Mouse (Mus musculus) heart, embryonic 10.5 days (tissue): ENCODE data around the gene Baz1a. TPM values are rescaled to one million over a fixed set of nuclear protein-coding genes. Genes with fewer than 3 reads are reported as not detected.

Experiments
- DNase-seq: peaks from one replicate; pipeline ENCODE4 v3.0.0-alpha.2; 2017; ENCODE audit warnings: low spot score
- H3K27ac ChIP-seq: fragments of 300-500 bp; sonication (generic); 2 replicates; pipeline ENCODE4 v1.5.1; 2016; ENCODE audit warnings: mild to moderate bottlenecking
- H3K27me3 ChIP-seq: fragments of 300-500 bp; sonication (generic); 2 replicates; pipeline ENCODE4 v1.6.1; 2016; ENCODE audit warnings: mild to moderate bottlenecking; ENCODE audit not compliant: poor library complexity, insufficient read depth, severe bottlenecking
- H3K36me3 ChIP-seq: fragments of 300-500 bp; sonication (generic); 2 replicates; pipeline ENCODE4 v1.6.1; 2016; ENCODE audit warnings: mild to moderate bottlenecking, moderate library complexity
- H3K4me1 ChIP-seq: fragments of 300-500 bp; sonication (generic); 2 replicates; pipeline ENCODE4 v1.6.1; 2016; ENCODE audit warnings: mild to moderate bottlenecking
- H3K4me3 ChIP-seq: fragments of 300-500 bp; sonication (generic); 2 replicates; pipeline ENCODE4 v1.5.1; 2016; ENCODE audit warnings: mild to moderate bottlenecking, moderate library complexity
- H3K9me3 ChIP-seq: fragments of 300-500 bp; sonication (generic); 2 replicates; pipeline ENCODE4 v1.6.1; 2016; ENCODE audit warnings: mild to moderate bottlenecking, moderate library complexity
- WGBS: fragments of 180-500 bp; shearing (Covaris S2); methylation state at CpG from one replicate; pipeline ENCODE4 v1.1.7; 2016; 5-methylcytosine and 5-hydroxymethylcytosine counted together
- polyA plus RNA-seq: library from polyadenylated mRNA; unstranded; fragments of >200 nt; fragmentation: Nextera tagmentation; extraction: Ambion mirVana; gene quantifications from 2 replicates; pipeline ENCODE4 v1.2.1, GENCODE M21; 2016

Gene Baz1a
- polyA plus RNA-seq, 1 experiment from 2014 or later = 24.7 TPM

- H3K4me3 ChIP-seq = no peak overlapping the region
- H3K36me3 ChIP-seq = no peaks in the 10 kb centered on the region
- H3K27me3 ChIP-seq = peaks cover 4% of the 10 kb centered on the region; the same call in 1 of the 2 replicates
- DNase-seq = peak; percentile 74
- H3K9me3 ChIP-seq = no peaks in the 10 kb centered on the region
- H3K27ac ChIP-seq = no peak overlapping the region
- H3K4me1 ChIP-seq = no peaks in the 10 kb centered on the region
- WGBS = 73% methylated on average over 14 of the region's 14 CpGs
Measured at GRCm38 (mm10) chr12:54999016-54999690, 15.0 kb downstream of the Baz1a start.

GRCm38 (mm10) chr12:54998411-54998810 lies 15.7 kb downstream of the Baz1a start:
- no peak overlapping the region for H3K4me3 ChIP-seq
- WGBS = 63% methylated on average over 5 of the region's 5 CpGs
- DNase-seq = peak; percentile 57
- H3K27ac ChIP-seq = no peak overlapping the region
- H3K9me3 ChIP-seq = no peaks in the 10 kb centered on the region
- no peaks in the 10 kb centered on the region for H3K4me1 ChIP-seq
- peaks cover 4% of the 10 kb centered on the region; the same call in 1 of the 2 replicates for H3K27me3 ChIP-seq
- H3K36me3 ChIP-seq = no peaks in the 10 kb centered on the region

- H3K27ac ChIP-seq = no peak overlapping the region
- no peaks in the 10 kb centered on the region for H3K4me1 ChIP-seq
- no peak for DNase-seq
- H3K4me3 ChIP-seq = no peak overlapping the region
- no peaks in the 10 kb centered on the region for H3K36me3 ChIP-seq
- H3K27me3 ChIP-seq = peaks cover 4% of the 10 kb centered on the region; the same call in 1 of the 2 replicates
- H3K9me3 ChIP-seq = no peaks in the 10 kb centered on the region
- WGBS = 79% methylated on average over 6 of the region's 6 CpGs
Measured at GRCm38 (mm10) chr12:54996979-54997474, 17.1 kb downstream of the Baz1a start.

- Histone ChIP-seq H3K27ac (no peak overlapping the region), H3K4me1 (no peaks in the 10 kb centered on the region), H3K4me3 (no peak overlapping the region), H3K27me3 (peaks cover 4% of the 10 kb centered on the region; the same call in 1 of the 2 replicates), H3K36me3 (no peaks in the 10 kb centered on the region), H3K9me3 (no peaks in the 10 kb centered on the region)
- 67% methylated on average over 3 of the region's 3 CpGs for WGBS
- no peak for DNase-seq
Measured at GRCm38 (mm10) chr12:54995965-54996364, 18.2 kb downstream of the Baz1a start.

GRCm38 (mm10) chr12:54994418-54994817 lies 19.7 kb downstream of the Baz1a start:
- Histone ChIP-seq H3K9me3 (no peaks in the 10 kb centered on the region), H3K27me3 (peaks cover 4% of the 10 kb centered on the region; the same call in 1 of the 2 replicates), H3K4me1 (no peaks in the 10 kb centered on the region), H3K27ac (no peak overlapping the region), H3K4me3 (no peak overlapping the region), H3K36me3 (no peaks in the 10 kb centered on the region)
- 84% methylated on average over 4 of the region's 4 CpGs for WGBS
- no peak for DNase-seq

- no peaks in the 10 kb centered on the region for H3K9me3 ChIP-seq
- 73% methylated on average over 6 of the region's 6 CpGs for WGBS
- DNase-seq = no peak
- no peak overlapping the region for H3K4me3 ChIP-seq
- H3K27ac ChIP-seq = no peak overlapping the region
- H3K36me3 ChIP-seq = no peaks in the 10 kb centered on the region
- peaks cover 4% of the 10 kb centered on the region; the same call in 1 of the 2 replicates for H3K27me3 ChIP-seq
- no peaks in the 10 kb centered on the region for H3K4me1 ChIP-seq
Measured at GRCm38 (mm10) chr12:54994068-54994386, 20.1 kb downstream of the Baz1a start.

GRCm38 (mm10) chr12:54993246-54994067 lies 20.7 kb downstream of the Baz1a start:
- peak; percentile 36 for DNase-seq
- Histone ChIP-seq H3K4me3 (no peak overlapping the region), H3K4me1 (no peaks in the 10 kb centered on the region), H3K36me3 (no peaks in the 10 kb centered on the region), H3K27me3 (peaks cover 4% of the 10 kb centered on the region; the same call in 1 of the 2 replicates), H3K9me3 (no peaks in the 10 kb centered on the region), H3K27ac (no peak overlapping the region)
- 51% methylated on average over 16 of the region's 16 CpGs for WGBS

- DNase-seq = no peak
- H3K36me3 ChIP-seq = no peaks in the 10 kb centered on the region
- H3K27ac ChIP-seq = no peak overlapping the region
- no peaks in the 10 kb centered on the region for H3K9me3 ChIP-seq
- no peak overlapping the region for H3K4me3 ChIP-seq
- H3K27me3 ChIP-seq = peaks cover 4% of the 10 kb centered on the region; the same call in 1 of the 2 replicates
- WGBS = 77% methylated on average over 3 of the region's 3 CpGs
- H3K4me1 ChIP-seq = no peaks in the 10 kb centered on the region
Measured at GRCm38 (mm10) chr12:54992814-54993213, 21.3 kb downstream of the Baz1a start.

GRCm38 (mm10) chr12:54988323-54988850 lies 25.8 kb downstream of the Baz1a start:
- H3K4me1 ChIP-seq = 0 out of 2 replicates have a peak, but pooled peaks cover 5% of the 10 kb centered on the region
- H3K27me3 ChIP-seq = no peaks in the 10 kb centered on the region
- no peak overlapping the region for H3K27ac ChIP-seq
- no peaks in the 10 kb centered on the region for H3K36me3 ChIP-seq
- H3K9me3 ChIP-seq = no peaks in the 10 kb centered on the region
- 64% methylated on average over 4 of the region's 4 CpGs for WGBS
- no peak overlapping the region for H3K4me3 ChIP-seq
- no peak for DNase-seq

GRCm38 (mm10) chr12:54987156-54987555 lies 27.0 kb downstream of the Baz1a start:
- DNase-seq = no peak
- Histone ChIP-seq H3K27ac (no peak overlapping the region), H3K27me3 (no peaks in the 10 kb centered on the region), H3K9me3 (no peaks in the 10 kb centered on the region), H3K4me3 (no peak overlapping the region), H3K36me3 (peaks cover 2% of the 10 kb centered on the region; the same call in 1 of the 2 replicates), H3K4me1 (0 out of 2 replicates have a peak, but pooled peaks cover 5% of the 10 kb centered on the region)
- 80% methylated on average over 2 of the region's 2 CpGs for WGBS

- peak within 1 kb of the TSS; percentile 98 for H3K4me3 ChIP-seq
- H3K36me3 ChIP-seq = peaks cover 4% of the 10 kb centered on the region; the same call in 1 of the 2 replicates
- under 1% methylated on average over 53 of the region's 60 CpGs for WGBS
- DNase-seq = peak; percentile 88
- H3K9me3 ChIP-seq = no peaks in the 10 kb centered on the region
- no peaks in the 10 kb centered on the region for H3K27me3 ChIP-seq
- H3K27ac ChIP-seq = peak within 1 kb of the TSS; percentile 97
- 0 out of 2 replicates have a peak, but pooled peaks cover 5% of the 10 kb centered on the region for H3K4me1 ChIP-seq
Measured at GRCm38 (mm10) chr12:54986052-54986717, 28.0 kb downstream of the Baz1a start, which contains the start of gene Gm20403. Gene Gm20403, minus strand, starts transcription at chr12:54986529.

GRCm38 (mm10) chr12:54985257-54986051 lies 28.7 kb downstream of the Baz1a start:
- WGBS = under 1% methylated on average over 104 of the region's 117 CpGs
- H3K4me3 ChIP-seq = peak overlapping the region; percentile 98
- H3K36me3 ChIP-seq = peaks cover 4% of the 10 kb centered on the region; the same call in 1 of the 2 replicates
- no peaks in the 10 kb centered on the region for H3K27me3 ChIP-seq
- H3K27ac ChIP-seq = peak overlapping the region; percentile 97
- H3K9me3 ChIP-seq = no peaks in the 10 kb centered on the region
- 0 out of 2 replicates have a peak, but pooled peaks cover 5% of the 10 kb centered on the region for H3K4me1 ChIP-seq
- peak; percentile 86 for DNase-seq
